Mouse (Mus musculus): ENCODE measurements around the gene Alox12.

- TF ChIP-seq CTCF (IDR thresholded peaks at IDR 0.05; ENCODE audit: borderline replicate concordance, insufficient read depth, low read length), result no peak
- TF ChIP-seq POLR2A (IDR thresholded peaks at IDR 0.05; ENCODE audit: low read depth, low read length), result no peak
Observed at GRCm38 (mm10) chr11:70235254-70235900, 19.8 kb downstream of the Alox12 start.
